Mouse (Mus musculus) activated CD4-positive, CD25-positive, alpha-beta regulatory T cell, adult 4 months (primary cell): ENCODE data around the gene F11r. TPM values are rescaled to one million over a fixed set of nuclear protein-coding genes. Genes with fewer than 3 reads are reported as not detected.
"Not testable (repeated sequence)": the region's sequence is repeated elsewhere in the genome, so short reads cannot be mapped to it uniquely, and the experiment has no call there.

Source experiments
- ATAC-seq: one replicate; pipeline ENCODE4 v1.8.0; 2017
- polyA plus RNA-seq, 2 experiments: library from polyadenylated mRNA; unstranded; fragments of 100-300 nt; shearing (Covaris generic); gene quantifications; one replicate each; pipeline ENCODE4 v1.2.1; 2017

The F11r gene
- polyA plus RNA-seq, 2 experiments from 2014 or later, result 0.18 TPM; not detected in 1

GRCm38 (mm10) chr1:171471941-171472340, 34.6 kb downstream of the F11r start:
- ATAC-seq, result not testable (repeated sequence)

- no peak for ATAC-seq
Observed at GRCm38 (mm10) chr1:171473506-171473905, 36.2 kb downstream of the F11r start.

GRCm38 (mm10) chr1:171473920-171474640, 36.7 kb downstream of the F11r start:
- no peak for ATAC-seq

- ATAC-seq, result no peak
Observed at GRCm38 (mm10) chr1:171477123-171477522, 39.8 kb downstream of the F11r start.

- peak; percentile 76 for ATAC-seq
Observed at GRCm38 (mm10) chr1:171477758-171478545, 40.6 kb downstream of the F11r start.

GRCm38 (mm10) chr1:171478968-171479367, 41.6 kb downstream of the F11r start:
- ATAC-seq, result peak; percentile 58

- ATAC-seq, result no peak
Observed at GRCm38 (mm10) chr1:171494241-171494640, 56.9 kb downstream of the F11r start.

- ATAC-seq, result no peak
Observed at GRCm38 (mm10) chr1:171495371-171495770, 58.0 kb downstream of the F11r start.

GRCm38 (mm10) chr1:171499856-171500255, 62.5 kb downstream of the F11r start:
- no peak for ATAC-seq

GRCm38 (mm10) chr1:171501016-171501610, 63.8 kb downstream of the F11r start:
- no peak for ATAC-seq

GRCm38 (mm10) chr1:171501636-171502080, 64.3 kb downstream of the F11r start:
- ATAC-seq, result no peak

GRCm38 (mm10) chr1:171502388-171503249, 65.3 kb downstream of the F11r start:
- peak; percentile 57 for ATAC-seq

GRCm38 (mm10) chr1:171503250-171503591, 65.9 kb downstream of the F11r start, which contains the start of gene Alyref2:
Gene Alyref2, plus strand, starts transcription at chr1:171503478.
- ATAC-seq, result peak; percentile 73

- ATAC-seq, result peak; percentile 69
Observed at GRCm38 (mm10) chr1:171503592-171504291, 66.4 kb downstream of the F11r start.

- ATAC-seq, result no peak
Observed at GRCm38 (mm10) chr1:171504586-171504985, 67.3 kb downstream of the F11r start.

- no peak for ATAC-seq
Observed at GRCm38 (mm10) chr1:171513234-171513633, 75.9 kb downstream of the F11r start.

- ATAC-seq, result no peak
Observed at GRCm38 (mm10) chr1:171513760-171514159, 76.4 kb downstream of the F11r start.
